Mouse (Mus musculus): ENCODE results near the gene Palm. TPM values are rescaled to one million over a fixed set of nuclear protein-coding genes. Genes with fewer than 3 reads are reported as not detected.
"Not testable (repeated sequence)": the region's sequence is repeated elsewhere in the genome, so short reads cannot be mapped to it uniquely, and the experiment has no call there.

The Palm gene
- polyA plus RNA-seq, 1 experiment from 2014 or later: 9.2 TPM

- Histone ChIP-seq H3K9ac (replicated peaks) (no peak overlapping the region), H3K36me3 (replicated peaks; ENCODE audit: insufficient read depth, low read length) (peaks cover 5% of the 10 kb centered on the region; the same call in 1 of the 2 replicates), H3K27me3 (ENCODE audit: insufficient read depth, low read length) (no peaks in the 10 kb centered on the region), H3K4me2 (ENCODE audit: low read depth, low read length) (no peak overlapping the region), H3K27ac (ENCODE audit: low read depth) (no peak overlapping the region), H3K9me3 (ENCODE audit: low read length) (no peaks in the 10 kb centered on the region), H3K4me3 (ENCODE audit: low read depth, low read length) (no peak overlapping the region), H3K4me1 (ENCODE audit: insufficient read depth) (peaks cover 16% of the 10 kb centered on the region)
- TF ChIP-seq CTCF (IDR thresholded peaks at IDR 0.05; ENCODE audit: low read depth) (no peak), EP300 (IDR thresholded peaks at IDR 0.05; ENCODE audit: low read depth) (no peak)
- ATAC-seq (no peak), DNase-seq (no peak)
- 85% methylated on average over 6 of the region's 6 CpGs for WGBS (ENCODE audit: insufficient replicate concordance)
These were observed 44.9 kb upstream of the Palm start for GRCm38 (mm10) chr10:79748496-79748895.

GRCm38 (mm10) chr10:79754856-79755516, 38.4 kb upstream of the Palm start, which contains the start of gene Fgf22:
Gene Fgf22 (plus strand): TSS chr10:79755076.
- no peak within 1 kb of the TSS for H3K4me3 ChIP-seq (ENCODE audit: low read depth, low read length)
- TF ChIP-seq EP300 (IDR thresholded peaks at IDR 0.05; ENCODE audit: low read depth) (no peak), CTCF (IDR thresholded peaks at IDR 0.05; ENCODE audit: low read depth) (no peak)

DNA sequence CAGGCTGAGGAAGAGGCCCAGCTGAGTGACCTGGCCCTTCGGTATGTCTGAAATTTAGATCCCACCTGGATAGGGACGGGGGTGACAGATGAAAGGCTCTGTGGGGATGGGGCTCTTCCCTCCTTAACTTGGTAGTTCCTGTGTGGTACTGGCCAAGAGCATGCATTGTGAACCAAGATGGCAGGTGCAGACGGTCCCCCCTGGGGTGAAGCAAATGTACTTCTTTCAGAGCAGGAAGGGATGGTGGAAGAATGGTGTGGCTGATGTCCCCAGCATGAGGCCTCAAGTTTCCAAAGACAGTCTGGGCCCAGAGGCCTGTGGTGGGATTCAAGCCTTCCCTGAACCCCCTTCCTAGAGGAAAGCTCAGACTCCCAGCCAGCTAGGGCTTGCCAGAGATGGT, 37.5 kb upstream of the Palm start:
- Histone ChIP-seq H3K27ac (ENCODE audit: low read depth) (no peak overlapping the region), H3K4me3 (ENCODE audit: low read depth, low read length) (no peak overlapping the region), H3K4me2 (ENCODE audit: low read depth, low read length) (no peak overlapping the region), H3K9me3 (ENCODE audit: low read length) (no peaks in the 10 kb centered on the region), H3K9ac (replicated peaks) (no peak overlapping the region), H3K4me1 (ENCODE audit: insufficient read depth) (peaks cover 5% of the 10 kb centered on the region), H3K36me3 (replicated peaks; ENCODE audit: insufficient read depth, low read length) (peaks cover 21% of the 10 kb centered on the region), H3K27me3 (ENCODE audit: insufficient read depth, low read length) (peaks cover 5% of the 10 kb centered on the region; the same call in 1 of the 2 replicates)
- 92% methylated on average over 3 of the region's 3 CpGs for WGBS (ENCODE audit: insufficient replicate concordance)
- ATAC-seq: no peak
- TF ChIP-seq CTCF (IDR thresholded peaks at IDR 0.05; ENCODE audit: low read depth) (no peak), EP300 (IDR thresholded peaks at IDR 0.05; ENCODE audit: low read depth) (no peak)
- no peak for DNase-seq

More at GRCm38 (mm10) chr10:79754856-79755516, 38.4 kb upstream of the Palm start, which contains the start of gene Fgf22:
- DNase-seq (peak; percentile 83), ATAC-seq (peak; percentile 85)
- 5% methylated on average over 36 of the region's 36 CpGs for WGBS (ENCODE audit: insufficient replicate concordance)
- Histone ChIP-seq H3K27ac (ENCODE audit: low read depth) (no peak within 1 kb of the TSS), H3K27me3 (ENCODE audit: insufficient read depth, low read length) (peaks cover 5% of the 10 kb centered on the region; the same call in 1 of the 2 replicates), H3K4me1 (ENCODE audit: insufficient read depth) (peaks cover 5% of the 10 kb centered on the region), H3K4me2 (ENCODE audit: low read depth, low read length) (peak within 1 kb of the TSS; percentile 59), H3K9ac (replicated peaks) (no peak within 1 kb of the TSS; the same call in 1 of the 2 replicates), H3K36me3 (replicated peaks; ENCODE audit: insufficient read depth, low read length) (peaks cover 16% of the 10 kb centered on the region; the same call in 1 of the 2 replicates), H3K9me3 (ENCODE audit: low read length) (no peaks in the 10 kb centered on the region)

DNA sequence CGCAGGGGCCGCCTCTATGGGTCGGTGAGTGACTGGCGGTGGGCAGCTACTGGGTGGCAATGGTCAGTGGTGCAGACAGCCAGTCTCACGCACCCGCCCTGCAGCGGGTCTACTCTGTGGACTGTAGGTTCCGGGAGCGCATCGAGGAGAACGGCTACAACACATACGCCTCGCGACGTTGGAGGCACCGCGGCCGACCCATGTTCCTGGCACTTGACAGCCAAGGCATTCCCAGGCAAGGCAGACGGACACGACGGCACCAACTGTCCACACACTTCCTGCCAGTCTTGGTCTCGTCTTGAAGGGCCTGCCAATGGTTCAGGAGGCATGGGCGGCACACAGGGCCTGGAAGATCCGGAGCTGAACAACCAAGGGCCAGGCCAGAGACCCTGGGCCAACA, 36.7 kb upstream of the Palm start:
- no peak overlapping the region for H3K27ac ChIP-seq (ENCODE audit: low read depth)
- H3K9me3 ChIP-seq (ENCODE audit: low read length): no peaks in the 10 kb centered on the region
- TF ChIP-seq EP300 (IDR thresholded peaks at IDR 0.05; ENCODE audit: low read depth) (no peak), CTCF (IDR thresholded peaks at IDR 0.05; ENCODE audit: low read depth) (no peak)
- no peak overlapping the region for H3K4me3 ChIP-seq (ENCODE audit: low read depth, low read length)
- WGBS (ENCODE audit: insufficient replicate concordance): 89% methylated on average over 24 of the region's 24 CpGs
- H3K27me3 ChIP-seq (ENCODE audit: insufficient read depth, low read length): peaks cover 5% of the 10 kb centered on the region; the same call in 1 of the 2 replicates
- no peak overlapping the region for H3K4me2 ChIP-seq (ENCODE audit: low read depth, low read length)
- peaks cover 5% of the 10 kb centered on the region for H3K4me1 ChIP-seq (ENCODE audit: insufficient read depth)
- DNase-seq (no peak), ATAC-seq (no peak)
- no peak overlapping the region for H3K9ac ChIP-seq (replicated peaks)
- peaks cover 29% of the 10 kb centered on the region for H3K36me3 ChIP-seq (replicated peaks; ENCODE audit: insufficient read depth, low read length)

DNA sequence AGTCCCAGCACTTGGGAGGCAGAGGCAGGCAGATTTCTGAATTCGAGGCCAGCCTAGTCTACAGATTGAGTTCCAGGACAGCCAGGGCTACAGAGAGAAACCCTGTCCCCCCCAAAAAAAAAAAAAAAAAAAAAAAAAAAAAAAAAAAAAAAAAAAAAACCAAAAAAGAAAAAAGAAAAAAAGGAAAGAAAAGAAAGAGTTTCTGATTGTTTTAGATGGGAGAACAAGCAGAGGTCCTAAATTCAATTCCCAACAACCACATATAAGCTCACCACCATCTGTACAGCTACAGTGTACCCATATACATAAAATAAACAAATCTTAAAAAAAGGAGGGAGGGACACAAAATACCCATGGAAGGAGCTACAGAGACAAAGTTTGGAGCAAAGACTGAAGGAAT, 33.7 kb upstream of the Palm start:
- H3K27me3 ChIP-seq (ENCODE audit: insufficient read depth, low read length); H3K4me3 ChIP-seq (ENCODE audit: low read depth, low read length); ATAC-seq; H3K27ac ChIP-seq (ENCODE audit: low read depth); H3K9me3 ChIP-seq (ENCODE audit: low read length); H3K4me2 ChIP-seq (ENCODE audit: low read depth, low read length); H3K9ac ChIP-seq (replicated peaks); DNase-seq: not testable (repeated sequence)
- H3K36me3 ChIP-seq (replicated peaks; ENCODE audit: insufficient read depth, low read length): peaks cover 40% of the 10 kb centered on the region
- H3K4me1 ChIP-seq (ENCODE audit: insufficient read depth): peaks cover 13% of the 10 kb centered on the region
- 71% methylated on average over 1 of the region's 1 CpGs for WGBS (ENCODE audit: insufficient replicate concordance)

GRCm38 (mm10) chr10:79760603-79761143, 32.7 kb upstream of the Palm start:
- Histone ChIP-seq H3K4me3 (ENCODE audit: low read depth, low read length) (no peak overlapping the region), H3K4me1 (ENCODE audit: insufficient read depth) (peaks cover 16% of the 10 kb centered on the region), H3K4me2 (ENCODE audit: low read depth, low read length) (no peak overlapping the region), H3K27ac (ENCODE audit: low read depth) (no peak overlapping the region), H3K36me3 (replicated peaks; ENCODE audit: insufficient read depth, low read length) (peaks cover 40% of the 10 kb centered on the region), H3K27me3 (ENCODE audit: insufficient read depth, low read length) (no peaks in the 10 kb centered on the region), H3K9ac (replicated peaks) (no peak overlapping the region), H3K9me3 (ENCODE audit: low read length) (no peaks in the 10 kb centered on the region)
- no peak for ATAC-seq
- WGBS (ENCODE audit: insufficient replicate concordance): 87% methylated on average over 11 of the region's 11 CpGs
- no peak for DNase-seq
- TF ChIP-seq EP300 (IDR thresholded peaks at IDR 0.05; ENCODE audit: low read depth) (no peak), CTCF (IDR thresholded peaks at IDR 0.05; ENCODE audit: low read depth) (no peak)
